ENCODE assay signal across 26 mouse cellular contexts in genomic region chr1:32626060-32626459, GRCm38 (mm10).
DNase-seq lines count a peak whose midpoint lies in the region; ATAC-seq lines count a peak whose summit lies in the region.
"Had no signal": no experiment of that assay in that cellular context is flagged by ENCODE, and none has a peak within 500 bp of the region (broad histone marks: within the 10 kb centered on the region; RNA-seq: fewer than 3 reads in every experiment).

No protein-coding gene starts in this region.

- no peak overlapping the region for H3K9ac ChIP-seq in forebrain, embryonic 11.5 days (ENCODE audit: low read length)
- H3K9ac ChIP-seq in forebrain, embryonic 14.5 days (ENCODE audit: low read length) = no peak overlapping the region
- H3K9ac ChIP-seq: embryonic facial prominence, embryonic 13.5 days; embryonic facial prominence, embryonic 15.5 days; forebrain, embryonic 12.5 days; forebrain, embryonic 15.5 days had no signal

- H3K27me3 ChIP-seq in forebrain, embryonic 11.5 days (ENCODE audit: control insufficient read depth, insufficient read depth, low read length) = no peaks in the 10 kb centered on the region
- no peaks in the 10 kb centered on the region for H3K27me3 ChIP-seq in forebrain, embryonic 14.5 days (replicated peaks; ENCODE audit: control insufficient read depth, insufficient read depth, low read length)
- H3K27me3 ChIP-seq: CH12.LX; embryonic facial prominence, embryonic 13.5 days; embryonic facial prominence, embryonic 15.5 days; forebrain, embryonic 12.5 days; forebrain, embryonic 15.5 days; Patski had no signal

- peak; percentile 33; the same call in 1 of the 2 replicates for ATAC-seq in forebrain, embryonic 11.5 days (replicated peaks; ENCODE audit: low FRiP score)
- no peak for ATAC-seq in forebrain, embryonic 14.5 days
- peak; percentile 91 for ATAC-seq in frontal cortex, adult (ENCODE audit: low TSS enrichment)
- ATAC-seq: activated CD4-positive, CD25-positive, alpha-beta regulatory T cell, adult 4 months; CD4-positive, CD25-positive, alpha-beta regulatory T cell, adult 4 months; forebrain, embryonic 15.5 days; Patski had no signal

- no peak overlapping the region for H3K4me2 ChIP-seq in forebrain, embryonic 11.5 days (ENCODE audit: low read depth, low read length, severe bottlenecking)
- no peak overlapping the region for H3K4me2 ChIP-seq in forebrain, embryonic 14.5 days (ENCODE audit: low read length)
- H3K4me2 ChIP-seq: embryonic facial prominence, embryonic 13.5 days; embryonic facial prominence, embryonic 15.5 days; forebrain, embryonic 12.5 days; forebrain, embryonic 15.5 days had no signal

- no peaks in the 10 kb centered on the region for H3K9me3 ChIP-seq in forebrain, embryonic 11.5 days (ENCODE audit: control insufficient read depth, low read length)
- H3K9me3 ChIP-seq in forebrain, embryonic 14.5 days (replicated peaks; ENCODE audit: control insufficient read depth, low read length) = peaks cover 3% of the 10 kb centered on the region; the same call in 1 of the 2 replicates
- H3K9me3 ChIP-seq: embryonic facial prominence, embryonic 13.5 days; embryonic facial prominence, embryonic 15.5 days; forebrain, embryonic 12.5 days; forebrain, embryonic 15.5 days; G1E had no signal

- WGBS in forebrain, embryonic 11.5 days = 55% methylated on average over 1 of the region's 1 CpGs
- 36% methylated on average over 1 of the region's 1 CpGs for WGBS in forebrain, embryonic 14.5 days

- H3K4me3 ChIP-seq in forebrain, embryonic 11.5 days (ENCODE audit: low read depth, low read length) = no peak overlapping the region
- H3K4me3 ChIP-seq in forebrain, embryonic 14.5 days (ENCODE audit: low read depth, low read length) = no peak overlapping the region
- H3K4me3 ChIP-seq: embryonic facial prominence, embryonic 13.5 days; embryonic facial prominence, embryonic 15.5 days; erythroblast, embryonic 14.5 days; forebrain, embryonic 12.5 days; forebrain, embryonic 15.5 days had no signal

- no peaks in the 10 kb centered on the region for H3K4me1 ChIP-seq in forebrain, embryonic 11.5 days (replicated peaks; ENCODE audit: control insufficient read depth, insufficient read depth, low read length)
- H3K4me1 ChIP-seq in forebrain, embryonic 14.5 days (ENCODE audit: control insufficient read depth, insufficient read depth, low read length) = no peaks in the 10 kb centered on the region
- H3K4me1 ChIP-seq: embryonic facial prominence, embryonic 13.5 days; embryonic facial prominence, embryonic 15.5 days; forebrain, embryonic 12.5 days; forebrain, embryonic 15.5 days had no signal

- no peaks in the 10 kb centered on the region for H3K36me3 ChIP-seq in forebrain, embryonic 11.5 days (ENCODE audit: control insufficient read depth, insufficient read depth, low read length)
- H3K36me3 ChIP-seq in forebrain, embryonic 14.5 days (ENCODE audit: control insufficient read depth, insufficient read depth, low read length) = no peaks in the 10 kb centered on the region
- H3K36me3 ChIP-seq: embryonic facial prominence, embryonic 13.5 days; embryonic facial prominence, embryonic 15.5 days; forebrain, embryonic 12.5 days; forebrain, embryonic 15.5 days; G1E had no signal

- DNase-seq in forebrain, embryonic 11.5 days (ENCODE audit: low spot score) = no peak
- DNase-seq in forebrain, embryonic 14.5 days (ENCODE audit: low spot score) = no peak
- DNase-seq in frontal cortex, postnatal 10 days (ENCODE audit: low spot score in 2 of 2) = no peak
- peak; percentile 55 for DNase-seq in brain, adult 2 months (ENCODE audit: low read depth, low spot score)
- DNase-seq: adrenal gland, adult 8-10 months; adrenal gland, postnatal 14 days; adrenal gland, postnatal 36 days; B cell, adult 2 months; cerebellum, adult 11 months; cerebellum, adult 18-20 months; cerebellum, adult 8-10 months; cerebellum, adult 9-11 months; cerebellum, postnatal 14 days; cerebellum, postnatal 36 days; embryo, embryonic 11 days had no signal

- no peak overlapping the region for H3K27ac ChIP-seq in forebrain, embryonic 11.5 days (ENCODE audit: low read depth, low read length)
- no peak overlapping the region for H3K27ac ChIP-seq in forebrain, embryonic 14.5 days (ENCODE audit: low read depth, low read length)
- H3K27ac ChIP-seq: embryonic facial prominence, embryonic 13.5 days; embryonic facial prominence, embryonic 15.5 days; forebrain, embryonic 12.5 days; forebrain, embryonic 15.5 days had no signal
